Mouse (Mus musculus): ENCODE data around the gene Tlr6.

The Tlr6 gene

GRCm38 (mm10) chr5:64932215-64932614 lies 27.7 kb downstream of the Tlr6 start:
- DNase-seq (ENCODE audit: low spot score) = no peak

- no peak for DNase-seq (ENCODE audit: low spot score)
Observed at GRCm38 (mm10) chr5:64922891-64923381, 37.0 kb downstream of the Tlr6 start.

GRCm38 (mm10) chr5:64918616-64919597 lies 41.0 kb downstream of the Tlr6 start:
- DNase-seq (ENCODE audit: low spot score) = no peak

GRCm38 (mm10) chr5:64917721-64918120 lies 42.2 kb downstream of the Tlr6 start:
- DNase-seq (ENCODE audit: low spot score) = no peak

GRCm38 (mm10) chr5:64917161-64917560 lies 42.7 kb downstream of the Tlr6 start:
- no peak for DNase-seq (ENCODE audit: low spot score)

GRCm38 (mm10) chr5:64908585-64909284 lies 51.2 kb downstream of the Tlr6 start:
- no peak for DNase-seq (ENCODE audit: low spot score)

GRCm38 (mm10) chr5:64907906-64908305 lies 52.0 kb downstream of the Tlr6 start:
- DNase-seq (ENCODE audit: low spot score) = no peak

- no peak for DNase-seq (ENCODE audit: low spot score)
Observed at GRCm38 (mm10) chr5:64905516-64906271, 54.2 kb downstream of the Tlr6 start.
